Mouse (Mus musculus) midbrain, embryonic 10.5 days (tissue): ENCODE measurements at regions not wholly inside any gene's neighbourhood (a gene's known extent, or its start where the extent isn't known, plus 50 kb on each side); places are given as distances from the start of the nearest gene placed in this dataset.

Source experiments
- DNase-seq: peaks from one replicate; pipeline ENCODE4 v3.0.0-alpha.2; 2017; ENCODE audit warnings: low spot score
- H3K27ac ChIP-seq: fragments of 300-500 bp; sonication (generic); replicated peaks from 2 replicates; pipeline ENCODE4 v1.5.1; 2016; ENCODE audit warnings: mild to moderate bottlenecking
- H3K27me3 ChIP-seq: fragments of 300-500 bp; sonication (generic); 2 replicates; pipeline ENCODE4 v1.6.1; 2016; ENCODE audit warnings: low read depth, mild to moderate bottlenecking; ENCODE audit not compliant: poor library complexity, severe bottlenecking
- H3K36me3 ChIP-seq: fragments of 300-500 bp; sonication (generic); 2 replicates; pipeline ENCODE4 v1.6.1; 2016; ENCODE audit warnings: mild to moderate bottlenecking, moderate library complexity
- H3K4me1 ChIP-seq: fragments of 300-500 bp; sonication (generic); 2 replicates; pipeline ENCODE4 v1.6.1; 2016
- H3K4me3 ChIP-seq: fragments of 300-500 bp; sonication (generic); 2 replicates; pipeline ENCODE4 v1.5.1; 2016; ENCODE audit warnings: mild to moderate bottlenecking, moderate library complexity
- H3K9me3 ChIP-seq: fragments of 300-500 bp; sonication (generic); replicated peaks from 2 replicates; pipeline ENCODE4 v1.6.1; 2016; ENCODE audit warnings: mild to moderate bottlenecking
- WGBS: fragments of 180-500 bp; shearing (Covaris S2); methylation state at CpG from one replicate; pipeline ENCODE4 v1.1.7; 2016; 5-methylcytosine and 5-hydroxymethylcytosine counted together

GRCm38 (mm10) chr13:113500373-113500990, 117.9 kb downstream of the Snx18 start:
- Histone ChIP-seq H3K4me1 (peaks cover 5% of the 10 kb centered on the region), H3K4me3 (no peak overlapping the region), H3K27ac (no peak overlapping the region), H3K9me3 (no peaks in the 10 kb centered on the region), H3K36me3 (no peaks in the 10 kb centered on the region), H3K27me3 (no peaks in the 10 kb centered on the region)
- WGBS, result 80% methylated on average over 3 of the region's 3 CpGs
- no peak for DNase-seq

- H3K27me3 ChIP-seq, result no peaks in the 10 kb centered on the region
- WGBS, result 89% methylated on average over 6 of the region's 6 CpGs
- no peak overlapping the region for H3K4me3 ChIP-seq
- DNase-seq, result no peak
- H3K27ac ChIP-seq, result no peak overlapping the region
- no peaks in the 10 kb centered on the region for H3K9me3 ChIP-seq
- no peaks in the 10 kb centered on the region for H3K36me3 ChIP-seq
- H3K4me1 ChIP-seq, result peaks cover 5% of the 10 kb centered on the region
Measured at GRCm38 (mm10) chr13:113499079-113499710, 119.2 kb downstream of the Snx18 start.

- WGBS, result 75% methylated on average over 5 of the region's 5 CpGs
Measured at GRCm38 (mm10) chr13:113495595-113496285, 122.6 kb downstream of the Snx18 start.

GRCm38 (mm10) chr13:113495136-113495535, 123.2 kb downstream of the Snx18 start:
- 96% methylated on average over 3 of the region's 3 CpGs for WGBS
- no peaks in the 10 kb centered on the region for H3K9me3 ChIP-seq

More at GRCm38 (mm10) chr13:113495595-113496285, 122.6 kb downstream of the Snx18 start:
- DNase-seq, result no peak
- no peak overlapping the region for H3K27ac ChIP-seq
- H3K27me3 ChIP-seq, result no peaks in the 10 kb centered on the region
- no peak overlapping the region for H3K4me3 ChIP-seq
- peaks cover 5% of the 10 kb centered on the region for H3K4me1 ChIP-seq
- no peaks in the 10 kb centered on the region for H3K36me3 ChIP-seq
- no peaks in the 10 kb centered on the region for H3K9me3 ChIP-seq

GRCm38 (mm10) chr13:113494688-113495087, 123.7 kb downstream of the Snx18 start:
- no peak for DNase-seq
- H3K4me1 ChIP-seq, result peaks cover 5% of the 10 kb centered on the region
- no peak overlapping the region for H3K4me3 ChIP-seq
- H3K9me3 ChIP-seq, result no peaks in the 10 kb centered on the region
- H3K36me3 ChIP-seq, result no peaks in the 10 kb centered on the region
- no peak overlapping the region for H3K27ac ChIP-seq
- WGBS, result 90% methylated on average over 5 of the region's 5 CpGs
- H3K27me3 ChIP-seq, result no peaks in the 10 kb centered on the region

More at GRCm38 (mm10) chr13:113495136-113495535, 123.2 kb downstream of the Snx18 start:
- peaks cover 5% of the 10 kb centered on the region for H3K4me1 ChIP-seq
- no peak for DNase-seq
- H3K27ac ChIP-seq, result no peak overlapping the region
- H3K27me3 ChIP-seq, result no peaks in the 10 kb centered on the region
- no peak overlapping the region for H3K4me3 ChIP-seq
- no peaks in the 10 kb centered on the region for H3K36me3 ChIP-seq

GRCm38 (mm10) chr13:113489951-113490822, 128.2 kb downstream of the Snx18 start:
- no peaks in the 10 kb centered on the region for H3K36me3 ChIP-seq
- no peaks in the 10 kb centered on the region for H3K27me3 ChIP-seq
- H3K27ac ChIP-seq, result no peak overlapping the region
- H3K9me3 ChIP-seq, result peaks cover 5% of the 10 kb centered on the region; the same call in 1 of the 2 replicates
- WGBS, result 86% methylated on average over 6 of the region's 6 CpGs
- no peak overlapping the region for H3K4me3 ChIP-seq
- no peak for DNase-seq
- H3K4me1 ChIP-seq, result no peaks in the 10 kb centered on the region

- H3K4me3 ChIP-seq, result no peak overlapping the region
- no peaks in the 10 kb centered on the region for H3K36me3 ChIP-seq
- H3K4me1 ChIP-seq, result no peaks in the 10 kb centered on the region
- peaks cover 5% of the 10 kb centered on the region; the same call in 1 of the 2 replicates for H3K9me3 ChIP-seq
- no peak for DNase-seq
- H3K27ac ChIP-seq, result no peak overlapping the region
- no peaks in the 10 kb centered on the region for H3K27me3 ChIP-seq
- 75% methylated on average over 6 of the region's 6 CpGs for WGBS
Measured at GRCm38 (mm10) chr13:113486368-113486955, 131.9 kb downstream of the Snx18 start.

- Histone ChIP-seq H3K4me1 (no peaks in the 10 kb centered on the region), H3K9me3 (peaks cover 5% of the 10 kb centered on the region; the same call in 1 of the 2 replicates), H3K27ac (no peak overlapping the region), H3K27me3 (no peaks in the 10 kb centered on the region), H3K36me3 (no peaks in the 10 kb centered on the region), H3K4me3 (no peak overlapping the region)
- no peak for DNase-seq
- WGBS, result 86% methylated on average over 7 of the region's 7 CpGs
Measured at GRCm38 (mm10) chr13:113485511-113485910, 132.9 kb downstream of the Snx18 start.

GRCm38 (mm10) chr13:113484159-113484762, 134.1 kb downstream of the Snx18 start:
- no peak overlapping the region for H3K4me3 ChIP-seq
- peaks cover 5% of the 10 kb centered on the region; the same call in 1 of the 2 replicates for H3K9me3 ChIP-seq
- no peak for DNase-seq
- WGBS, result 77% methylated on average over 10 of the region's 10 CpGs
- H3K36me3 ChIP-seq, result no peaks in the 10 kb centered on the region
- H3K4me1 ChIP-seq, result no peaks in the 10 kb centered on the region
- H3K27me3 ChIP-seq, result no peaks in the 10 kb centered on the region
- H3K27ac ChIP-seq, result no peak overlapping the region

GRCm38 (mm10) chr13:113482911-113483310, 135.5 kb downstream of the Snx18 start:
- H3K36me3 ChIP-seq, result no peaks in the 10 kb centered on the region
- H3K27ac ChIP-seq, result no peak overlapping the region
- no peaks in the 10 kb centered on the region for H3K27me3 ChIP-seq
- no peaks in the 10 kb centered on the region for H3K4me1 ChIP-seq
- no peaks in the 10 kb centered on the region for H3K9me3 ChIP-seq
- WGBS, result 97% methylated on average over 1 of the region's 1 CpGs
- no peak overlapping the region for H3K4me3 ChIP-seq
- DNase-seq, result no peak

GRCm38 (mm10) chr13:113477901-113478510, 140.4 kb downstream of the Snx18 start:
- Histone ChIP-seq H3K9me3 (no peaks in the 10 kb centered on the region), H3K4me1 (no peaks in the 10 kb centered on the region), H3K36me3 (no peaks in the 10 kb centered on the region), H3K27me3 (no peaks in the 10 kb centered on the region), H3K4me3 (no peak overlapping the region), H3K27ac (no peak overlapping the region)
- WGBS, result 80% methylated on average over 5 of the region's 5 CpGs
- DNase-seq, result no peak
